Mouse (Mus musculus) frontal cortex, postnatal 10 days (tissue): ENCODE results near the gene Nop9.

Experiments
- DNase-seq, 2 experiments: peaks; one replicate each; pipeline ENCODE4 v3.0.0; 2022; ENCODE audit warnings: low spot score in 2 of 2, mixed read lengths in 1 of 2

The Nop9 gene

DNA sequence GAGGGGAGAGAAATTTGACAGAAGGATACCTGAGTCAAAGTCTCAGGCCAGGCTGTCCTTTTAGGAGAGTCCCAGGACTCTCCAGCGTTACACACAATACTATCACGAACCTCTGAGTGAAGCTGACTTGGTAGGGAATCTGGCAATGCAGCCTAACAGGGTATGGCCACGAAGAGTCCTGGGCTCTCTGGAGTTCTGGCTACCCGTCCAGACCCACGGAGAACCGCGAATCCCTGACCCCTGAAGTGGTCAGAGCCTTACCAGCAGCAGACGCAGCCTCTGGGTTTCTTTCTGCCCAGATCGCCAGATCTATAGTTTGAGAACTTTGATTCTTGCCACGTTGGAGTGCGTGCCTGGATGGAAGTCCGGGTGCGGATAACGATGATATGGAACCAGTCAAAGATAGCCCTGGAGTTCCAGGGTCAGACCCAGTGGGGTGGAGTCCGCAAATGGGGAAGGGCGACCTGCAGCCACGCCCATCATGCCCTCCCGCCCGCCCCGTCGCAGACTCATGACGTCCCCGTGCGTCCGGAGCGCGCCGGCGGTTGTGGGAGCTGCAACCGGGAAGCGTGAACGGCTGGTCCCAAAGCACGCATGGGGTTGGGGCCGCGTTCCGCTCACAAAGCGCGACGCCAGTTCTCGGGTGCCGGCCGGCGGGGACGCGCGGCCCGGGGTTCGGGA, at the start of gene Nop9, which contains the start of gene Dhrs1:
Gene Nop9 (plus strand): TSS at position 514 of the 681 bp plus-strand sequence.
Gene Dhrs1 (minus strand): TSS at position 511 of the 681 bp plus-strand sequence.
- DNase-seq: peak; percentile 72 to 86

DNA sequence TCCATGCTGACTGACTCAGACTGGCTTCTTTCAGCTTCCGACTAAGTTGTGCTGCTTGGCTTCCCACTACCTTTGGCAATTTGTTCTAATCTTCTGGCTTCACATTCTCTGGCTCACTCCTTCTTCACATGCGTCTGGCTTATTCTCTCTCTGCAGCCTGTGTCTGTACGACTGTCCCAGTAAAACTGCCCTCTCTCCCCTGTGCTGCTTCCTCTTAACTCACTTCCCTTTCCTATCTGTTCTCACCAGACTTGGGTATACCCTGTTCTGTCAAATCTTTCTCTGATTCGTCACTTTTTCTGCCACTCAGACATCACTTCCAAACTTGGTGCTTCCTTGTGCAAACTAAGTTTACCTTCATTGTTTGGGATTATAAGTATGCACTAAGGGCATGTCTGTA, 48.3 kb upstream of the Nop9 start:
- no peak for DNase-seq

DNA sequence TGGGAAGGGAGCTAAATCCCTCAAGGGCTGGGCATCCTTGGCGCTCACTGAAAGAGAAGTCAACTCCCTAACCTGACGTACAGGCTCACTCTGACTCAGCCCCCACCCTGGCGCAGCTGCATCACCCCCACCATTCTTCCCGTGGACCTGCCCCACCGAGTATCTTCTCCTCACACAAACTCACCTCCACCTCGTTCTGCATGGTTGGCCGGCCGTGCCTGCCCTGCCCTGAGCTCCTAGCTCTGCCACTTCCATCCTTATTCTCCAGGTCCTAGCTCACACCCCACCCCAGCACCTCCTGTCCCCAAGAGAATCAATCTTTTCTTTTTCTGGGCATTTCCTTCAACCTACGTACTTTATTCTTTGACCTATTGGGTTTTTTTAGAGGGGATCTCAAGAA, 44.4 kb upstream of the Nop9 start:
- DNase-seq: no peak

DNA sequence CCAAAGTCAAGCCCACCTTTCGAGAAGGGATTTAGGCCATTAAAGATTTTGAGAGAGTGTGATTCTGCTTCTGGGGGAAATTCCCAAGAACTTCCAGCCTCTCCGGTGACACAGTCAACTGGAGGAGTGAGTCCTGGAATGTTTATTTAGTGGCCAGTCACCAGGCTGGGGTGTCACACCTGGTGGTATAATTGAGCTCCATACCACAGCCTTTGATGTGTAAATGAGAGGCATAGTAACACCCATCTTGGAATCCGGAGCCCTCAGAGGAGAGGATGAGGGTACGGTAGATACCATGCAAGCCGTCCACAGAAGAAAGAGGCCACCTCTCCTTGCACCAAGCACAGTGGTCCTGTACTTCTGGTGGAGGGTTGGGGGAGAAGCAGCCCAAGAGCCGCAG, 42.7 kb upstream of the Nop9 start:
- DNase-seq: no peak

DNA sequence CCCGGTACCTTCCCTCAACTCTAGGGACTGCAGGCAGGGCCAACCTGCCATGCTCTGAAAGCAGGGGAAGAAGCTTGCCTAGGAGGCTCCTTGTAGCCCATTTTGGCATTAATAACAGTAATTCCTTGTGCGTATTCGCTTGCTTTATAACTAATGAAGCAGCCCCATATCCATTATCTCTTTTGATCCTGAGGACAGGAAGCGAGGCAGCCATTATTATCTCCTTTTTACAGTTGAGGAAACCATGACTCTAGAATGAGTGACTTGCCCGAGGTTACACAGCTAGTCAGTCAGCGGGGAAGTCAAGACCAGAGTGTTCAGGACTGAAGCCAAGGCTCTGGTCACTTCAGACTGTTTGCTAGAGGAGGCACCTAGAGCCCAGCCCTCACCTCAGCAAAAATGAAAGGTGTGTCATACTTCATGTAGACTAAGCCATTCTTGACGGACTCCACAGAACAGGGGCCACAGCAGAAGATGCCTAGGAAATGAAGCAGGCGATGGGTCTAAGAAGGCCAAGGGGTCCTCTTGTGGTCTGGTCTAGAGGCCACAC, 39.4 kb upstream of the Nop9 start:
- DNase-seq: no peak

DNA sequence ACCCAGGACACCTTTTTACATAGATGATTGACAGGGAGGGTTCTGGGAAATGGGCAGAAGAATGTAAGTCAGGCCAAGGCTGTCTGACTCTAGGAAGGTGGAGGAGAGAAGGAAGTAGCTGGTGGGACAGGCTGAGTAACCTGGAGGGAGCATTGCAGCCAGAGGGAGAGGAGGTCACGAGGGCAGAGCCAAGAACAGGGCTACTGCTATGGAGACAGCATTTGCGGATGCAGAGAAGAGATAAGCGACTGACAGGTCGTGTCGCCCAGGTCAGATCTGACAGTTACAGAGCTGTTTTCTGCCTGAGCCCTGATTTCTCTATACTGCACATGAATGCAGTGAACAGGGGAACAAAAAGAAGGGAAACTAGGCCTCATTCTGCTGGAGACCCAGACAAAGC, 38.1 kb upstream of the Nop9 start:
- no peak for DNase-seq

DNA sequence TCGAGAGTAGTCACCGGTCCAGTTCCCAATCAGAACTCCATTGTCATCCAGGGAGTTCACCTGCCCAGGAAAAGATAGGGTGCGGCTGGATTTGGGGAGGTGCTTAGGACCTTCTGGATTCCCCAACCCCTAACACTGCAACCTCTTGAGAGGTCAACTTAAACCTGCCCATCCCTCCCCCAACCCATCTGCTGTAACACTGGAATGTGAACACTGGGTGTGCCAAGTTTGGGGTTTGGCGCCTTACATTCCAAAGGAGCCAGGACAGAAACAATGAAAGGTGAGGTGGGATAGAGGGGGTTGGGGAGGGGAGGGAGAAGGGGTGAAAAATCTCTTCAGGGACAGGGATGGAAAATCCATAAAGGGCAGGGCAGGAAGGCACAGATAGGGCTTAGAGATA, 36.0 kb upstream of the Nop9 start:
- no peak for DNase-seq

DNA sequence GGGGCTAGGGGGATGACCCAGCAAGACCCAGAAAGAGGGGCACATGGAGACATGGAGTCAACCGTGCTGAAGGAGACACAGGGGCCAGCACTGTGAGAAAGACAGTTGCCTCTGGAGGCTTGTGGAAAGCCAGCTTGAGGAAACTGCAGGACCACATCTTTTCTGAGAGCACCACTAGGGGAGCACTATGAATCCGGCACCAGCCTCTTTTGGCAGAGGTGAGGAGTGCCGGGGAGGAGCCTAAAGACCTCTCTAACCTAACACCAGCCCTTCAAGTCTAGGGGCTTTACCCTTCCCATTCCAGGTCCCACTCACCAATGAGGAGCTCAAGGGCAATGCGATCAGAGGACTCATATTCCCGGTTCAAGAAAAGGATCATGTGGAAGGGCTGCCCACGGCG, 33.7 kb upstream of the Nop9 start:
- DNase-seq: no peak

DNA sequence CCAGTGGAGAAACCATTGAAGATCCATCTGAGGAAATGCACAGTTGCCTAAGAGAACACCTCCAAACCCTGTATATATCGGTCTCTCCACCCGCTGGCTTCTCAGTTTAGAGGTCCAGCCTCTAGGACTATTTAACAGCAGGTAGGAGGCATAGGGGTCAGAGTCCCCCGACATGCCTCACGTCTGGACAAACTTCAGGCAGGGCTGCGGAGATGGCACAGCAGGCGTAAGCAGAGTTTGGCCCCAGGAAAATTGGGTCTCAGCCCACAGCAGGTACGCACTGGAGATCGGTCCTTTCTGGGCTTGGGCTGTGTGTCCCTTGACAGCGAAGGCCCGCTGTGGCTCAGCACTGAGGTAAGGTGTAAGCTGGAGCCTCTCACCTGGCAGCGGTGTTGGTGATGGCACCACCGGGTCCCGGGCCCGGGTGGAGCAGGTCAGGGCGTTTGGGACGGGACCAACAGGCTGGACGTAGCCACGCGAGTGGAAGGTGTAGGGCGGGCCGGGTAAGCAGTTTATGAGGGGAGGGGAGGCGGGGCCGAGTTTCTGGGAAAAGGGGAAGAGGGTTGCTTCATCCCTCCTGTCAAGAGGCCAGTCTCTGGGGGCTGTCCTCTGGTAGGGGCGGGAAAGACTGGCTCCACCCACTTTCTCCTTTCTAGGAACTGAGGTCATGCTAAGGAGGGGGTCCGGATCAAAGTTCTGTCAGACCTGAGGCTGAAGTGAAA, 32.3 kb upstream of the Nop9 start:
- DNase-seq: no peak

DNA sequence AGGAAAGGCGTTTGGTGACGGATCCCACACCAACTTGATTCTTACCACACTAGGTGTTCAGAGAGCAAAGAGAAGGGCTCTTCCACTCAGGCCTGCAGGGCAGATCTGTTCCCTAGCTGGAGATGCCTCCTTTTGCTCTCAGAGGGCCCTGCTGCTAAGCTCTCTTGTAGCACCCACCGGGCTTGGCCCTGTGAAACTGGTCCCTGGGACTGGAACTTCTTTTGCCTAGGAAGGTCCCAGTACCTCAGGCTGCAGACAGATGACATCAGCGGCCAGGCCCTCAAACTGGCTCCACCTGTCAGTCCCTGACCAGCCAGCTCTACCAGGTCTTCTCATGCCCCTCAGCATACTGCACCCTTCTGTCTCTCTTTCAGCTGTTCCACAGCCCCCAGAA, 31.8 kb upstream of the Nop9 start, which contains the start of gene Tgm1:
Gene Tgm1 (minus strand): TSS at position 198 of the 394 bp plus-strand sequence.
- no peak for DNase-seq

DNA sequence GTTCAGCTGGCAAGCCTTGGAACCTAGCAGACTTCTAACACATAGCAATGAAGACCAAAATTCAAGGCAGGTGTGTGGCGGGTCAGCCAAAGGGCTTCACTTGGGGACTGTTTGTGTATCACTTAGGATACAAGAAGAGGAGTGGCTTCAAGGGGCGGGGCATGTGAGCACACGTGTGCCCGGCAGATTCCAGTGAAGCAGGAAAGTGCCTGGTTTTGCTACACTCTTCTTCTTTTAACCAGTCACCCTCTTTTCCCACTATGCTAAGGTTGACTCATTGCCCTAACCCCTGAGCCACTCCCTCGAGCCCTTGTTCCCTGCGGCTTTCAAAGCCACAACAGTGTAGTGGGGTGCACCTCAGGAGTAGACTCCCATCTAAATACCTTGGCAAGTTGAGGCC, 30.6 kb upstream of the Nop9 start:
- DNase-seq: no peak

DNA sequence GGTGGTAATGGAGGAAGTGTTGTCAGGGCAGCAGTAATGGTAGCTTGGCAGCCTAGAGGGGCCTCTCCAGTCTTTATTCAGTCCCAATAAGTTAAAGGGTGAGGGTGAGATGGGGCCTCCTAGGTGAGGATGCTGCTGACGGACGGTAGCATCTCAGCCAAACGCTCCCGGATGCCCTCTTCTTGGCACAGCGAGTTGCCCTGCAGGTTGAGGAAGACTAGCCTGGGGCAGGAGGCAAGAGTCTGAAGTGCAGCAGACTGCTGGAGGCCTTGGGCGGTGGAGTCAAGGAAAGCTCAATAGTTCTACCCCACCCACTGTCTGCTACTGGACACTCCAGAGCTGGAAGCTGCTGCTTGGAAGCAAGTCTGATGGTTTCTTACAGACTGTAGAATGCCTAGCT, 29.2 kb upstream of the Nop9 start:
- DNase-seq: no peak

DNA sequence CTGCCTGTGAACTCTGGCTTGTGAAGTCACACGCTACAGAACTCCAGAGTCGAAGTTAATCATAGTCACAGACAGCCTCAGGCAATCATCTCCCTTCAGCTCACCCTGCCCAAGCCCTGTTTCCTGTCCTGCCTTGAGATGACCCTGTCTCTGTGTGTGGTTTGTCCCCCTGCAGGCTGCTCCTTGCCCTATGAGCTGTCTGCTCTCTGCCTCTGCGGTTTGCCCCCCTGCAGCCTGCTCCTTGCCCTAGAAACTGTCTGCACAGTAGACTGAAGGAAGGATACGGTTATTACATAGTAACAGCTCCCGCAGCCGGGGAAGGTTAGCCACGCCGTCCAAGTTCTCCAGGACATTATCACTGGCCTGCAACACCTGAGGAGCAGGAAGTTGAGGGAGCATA, 28.6 kb upstream of the Nop9 start:
- DNase-seq: no peak

DNA sequence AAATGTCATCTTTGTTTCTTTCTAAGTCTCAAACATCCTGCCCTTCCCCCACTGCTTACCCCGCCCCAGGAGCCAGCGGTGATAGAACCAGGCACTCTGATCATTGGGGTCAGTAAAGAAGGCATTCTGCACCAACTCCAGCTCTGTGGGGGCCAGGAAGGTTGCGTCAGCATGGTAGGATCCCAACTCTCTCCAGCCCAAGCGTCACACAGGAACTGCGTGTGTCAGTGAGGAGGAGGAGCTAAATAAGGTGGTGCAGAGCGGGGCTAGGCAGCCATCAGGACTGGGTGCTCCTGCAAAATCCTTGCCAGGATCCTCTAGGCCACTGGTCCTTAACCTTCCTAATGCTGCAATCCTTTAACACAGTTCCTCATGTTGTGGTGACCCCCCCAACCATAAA, 25.8 kb upstream of the Nop9 start:
- DNase-seq: no peak

DNA sequence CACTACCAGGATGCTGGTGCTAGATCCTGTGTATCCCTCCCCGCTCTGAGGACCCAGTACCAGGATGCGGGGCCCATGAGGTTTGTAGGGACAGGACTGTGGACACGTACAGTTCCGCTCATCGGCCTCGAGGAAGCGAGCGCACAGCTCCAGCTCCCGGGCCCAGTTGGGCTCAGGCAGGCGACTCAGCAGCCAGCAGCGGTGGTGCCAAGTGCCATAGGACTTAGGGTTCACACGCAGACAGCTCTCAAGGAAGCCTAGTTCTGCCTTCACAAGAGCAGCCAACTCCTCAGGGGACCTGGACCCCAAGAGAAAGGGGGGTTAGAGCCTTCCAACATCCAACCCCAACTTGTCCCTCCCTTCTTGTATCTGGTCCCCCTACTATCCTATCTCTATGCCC, 24.8 kb upstream of the Nop9 start:
- DNase-seq: no peak

DNA sequence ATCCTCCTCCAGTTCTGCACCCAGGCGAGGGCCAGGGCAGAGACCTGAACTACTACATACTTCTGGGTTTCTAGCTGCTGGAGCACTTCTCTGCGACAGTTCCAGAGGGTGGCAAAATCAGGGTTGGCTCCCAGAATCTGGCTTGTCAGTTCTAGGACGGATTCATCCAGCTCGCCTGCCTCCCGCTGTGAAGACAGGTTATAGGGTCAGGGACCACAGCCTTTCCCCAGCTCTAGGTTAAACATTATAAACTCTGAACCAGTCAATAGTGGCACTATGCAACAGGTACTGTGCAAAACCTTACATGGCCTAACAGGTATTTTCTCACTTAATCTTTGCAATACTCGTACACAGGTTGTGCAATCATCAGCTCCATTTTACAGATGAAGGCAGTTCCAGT, 24.4 kb upstream of the Nop9 start:
- no peak for DNase-seq

DNA sequence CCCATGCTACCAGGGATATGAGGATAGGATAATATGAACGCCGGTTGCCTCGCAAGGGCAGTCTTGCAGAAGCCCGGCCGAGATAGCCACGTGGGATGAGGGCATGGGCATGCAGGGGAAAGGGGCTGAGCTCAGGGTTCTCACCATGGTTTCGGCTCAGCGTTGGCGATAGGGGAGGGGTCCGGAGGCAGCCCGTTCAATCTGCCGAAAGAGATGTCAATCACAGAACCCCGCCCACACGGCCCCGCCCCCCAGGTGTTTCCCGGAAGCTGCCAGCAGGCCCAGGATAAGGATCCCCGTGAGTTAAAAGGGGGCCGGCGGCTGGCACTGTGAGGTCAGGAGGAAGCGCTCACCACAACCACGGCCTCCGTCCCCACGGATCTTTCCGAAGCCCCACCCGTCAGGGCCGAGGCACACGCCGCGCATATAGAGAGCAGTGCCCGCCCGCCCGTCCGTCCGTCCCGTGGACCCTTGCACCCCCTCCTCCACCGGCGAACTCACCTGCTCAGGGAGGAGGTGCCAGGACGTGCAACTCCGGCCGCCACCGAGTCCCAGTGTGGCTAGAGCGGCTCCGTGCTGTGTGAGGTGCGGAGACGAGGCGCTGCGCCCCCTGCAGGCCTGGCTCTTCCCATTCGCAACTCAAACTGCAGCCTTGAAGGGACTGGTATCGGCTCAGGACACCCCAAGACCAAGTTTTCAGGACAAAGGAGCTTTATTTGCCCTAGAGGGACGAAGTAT, 23.6 kb upstream of the Nop9 start, which contains the start of gene Rabggta:
Gene Rabggta (minus strand): TSS at position 564 of the 738 bp plus-strand sequence.
- DNase-seq: peak; percentile 88 to 90

DNA sequence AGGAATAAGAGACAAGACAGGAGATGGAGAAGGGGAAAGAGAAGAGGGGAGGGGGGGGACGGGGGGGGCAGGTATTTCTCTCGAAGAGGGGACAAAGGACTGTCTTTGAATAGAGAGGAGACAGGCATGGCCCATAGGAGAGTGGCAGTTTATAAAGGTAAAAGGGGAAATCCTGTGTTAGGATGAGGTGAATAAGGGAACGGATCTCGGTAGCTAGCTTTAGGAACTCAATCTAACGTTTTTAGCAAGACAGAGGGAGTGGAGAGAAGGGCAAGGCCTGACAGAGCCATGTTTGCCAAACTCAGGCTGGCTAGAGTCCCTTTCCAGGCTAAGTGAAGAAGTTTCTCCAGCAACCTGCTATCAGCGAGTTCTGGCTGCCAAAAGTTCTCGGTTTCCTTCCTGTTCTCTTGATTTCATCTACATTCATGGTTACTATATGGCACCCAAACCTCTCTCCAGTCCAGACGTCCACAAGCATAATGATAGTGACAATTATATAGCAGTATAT, 23.0 kb upstream of the Nop9 start:
- DNase-seq: no peak

DNA sequence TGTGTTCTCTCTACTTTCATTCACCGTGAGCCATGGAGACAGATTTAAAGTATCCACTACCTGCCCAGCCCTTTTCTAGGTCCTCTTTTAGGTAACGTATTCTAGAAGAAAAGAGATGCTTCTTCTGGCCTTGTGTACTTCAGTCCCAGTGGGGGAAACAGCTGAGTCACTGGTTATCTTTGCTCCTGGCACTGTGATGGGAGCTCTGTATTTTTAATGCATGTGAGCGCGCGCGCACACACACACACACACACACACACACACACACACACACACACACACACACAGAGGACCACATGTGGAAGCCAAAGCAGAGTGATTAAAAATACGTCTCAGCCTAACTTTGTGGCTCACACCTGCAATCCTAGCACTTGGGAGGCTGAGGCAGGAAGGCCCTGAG, 22.1 kb upstream of the Nop9 start:
- no peak for DNase-seq

DNA sequence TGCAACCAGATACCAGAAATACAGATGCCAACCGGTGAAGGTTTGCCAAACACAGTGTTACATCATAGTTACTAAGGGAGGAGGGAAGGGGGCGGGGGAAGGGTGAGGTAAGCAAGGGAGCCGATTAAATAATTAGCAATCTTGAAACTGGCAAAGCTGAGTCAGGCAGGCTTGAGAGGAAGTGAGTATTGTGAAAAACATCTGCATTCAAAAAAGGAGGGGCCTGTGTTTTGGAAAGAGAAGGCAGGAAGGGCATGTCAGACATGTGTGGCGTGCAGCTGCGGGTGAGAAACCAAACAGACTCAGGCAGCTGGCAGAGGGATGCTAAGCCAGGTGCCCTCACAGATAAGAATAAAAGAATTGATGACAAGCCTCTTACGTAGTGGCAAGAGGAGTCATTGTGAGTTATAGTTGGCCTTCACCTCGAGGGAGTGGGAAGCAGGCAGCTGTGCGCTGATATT, 21.1 kb upstream of the Nop9 start:
- DNase-seq: no peak

DNA sequence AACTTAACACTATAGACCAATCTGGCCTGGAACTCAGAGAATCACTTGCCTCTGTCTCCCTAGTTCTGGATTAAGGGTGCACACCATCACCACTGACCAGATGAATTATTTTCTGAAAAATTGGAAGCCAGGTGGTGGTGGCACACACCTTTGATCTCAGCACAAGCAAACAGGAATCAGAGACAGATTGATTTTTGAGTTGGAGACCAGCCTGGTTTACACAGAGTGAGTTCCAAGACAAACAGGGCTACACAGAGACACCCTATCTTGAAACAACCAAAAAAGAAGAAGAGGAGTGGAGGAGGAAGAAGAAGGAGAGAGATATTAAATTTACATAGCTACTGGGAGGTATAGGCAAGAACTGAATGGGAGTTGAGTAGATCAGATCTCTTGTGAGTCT, 19.2 kb upstream of the Nop9 start:
- no peak for DNase-seq
